Mouse (Mus musculus) brain, adult 10 weeks (tissue): ENCODE results near the gene Olfr427. TPM values are rescaled to one million over a fixed set of nuclear protein-coding genes. Genes with fewer than 3 reads are reported as not detected.

Source experiments
- polyA plus RNA-seq: library from polyadenylated mRNA; stranded (reverse); fragments of 350-450 nt; fragmentation: Illumina TruSeq; extraction: RNeasy Lipid Tissue Mini Kit (QIAGEN cat#74804); gene quantifications from one replicate; pipeline ENCODE4 v1.2.3, GENCODE M21; 2015; ENCODE audit warnings: low read depth, low replicate concordance

Olfr427 gene
- polyA plus RNA-seq: not detected

DNA sequence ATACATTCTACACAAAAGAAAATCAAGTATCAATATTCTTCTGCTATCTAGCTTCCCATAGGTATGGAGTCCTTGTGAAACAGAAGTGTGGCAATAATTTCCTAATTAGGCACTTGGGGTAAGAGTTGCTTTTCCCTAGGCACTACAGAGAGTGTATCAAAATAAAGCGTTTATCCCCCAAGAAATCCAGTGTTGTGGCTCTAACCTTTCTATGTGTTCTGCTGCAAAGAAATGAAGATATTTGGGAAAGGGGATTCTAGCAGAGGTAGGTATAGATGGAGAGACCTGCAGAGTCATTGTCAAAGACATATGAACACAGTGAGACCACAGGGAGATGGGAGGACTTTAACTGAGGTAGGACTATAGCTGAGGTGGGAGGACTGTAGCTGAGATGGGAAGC, at the start of gene Olfr427:
Gene Olfr427, plus strand, starts transcription at position 301 of the 400 bp plus-strand sequence.

DNA sequence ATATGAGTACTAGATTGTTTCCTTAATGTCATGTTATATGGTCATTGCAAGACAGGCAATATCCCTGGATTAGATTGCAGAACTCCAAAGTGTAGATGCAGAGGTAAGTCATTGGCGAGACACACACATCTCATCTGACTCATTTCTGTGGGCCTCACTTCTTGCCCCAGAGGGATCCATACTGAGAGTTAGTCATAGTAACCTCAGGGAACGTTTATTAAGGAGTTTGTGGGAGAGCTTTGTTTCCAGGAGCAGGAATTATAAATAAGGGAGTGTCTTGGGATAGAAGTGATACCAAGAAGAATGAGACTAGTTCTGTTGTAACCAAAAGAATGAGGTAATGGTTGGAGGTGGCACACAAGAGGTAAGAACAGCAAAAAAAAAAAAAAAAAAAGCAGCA, 47.8 kb upstream of the Olfr427 start, which contains the start of gene Olfr432:
Gene Olfr432, plus strand, starts transcription at position 313 of the 400 bp plus-strand sequence.

DNA sequence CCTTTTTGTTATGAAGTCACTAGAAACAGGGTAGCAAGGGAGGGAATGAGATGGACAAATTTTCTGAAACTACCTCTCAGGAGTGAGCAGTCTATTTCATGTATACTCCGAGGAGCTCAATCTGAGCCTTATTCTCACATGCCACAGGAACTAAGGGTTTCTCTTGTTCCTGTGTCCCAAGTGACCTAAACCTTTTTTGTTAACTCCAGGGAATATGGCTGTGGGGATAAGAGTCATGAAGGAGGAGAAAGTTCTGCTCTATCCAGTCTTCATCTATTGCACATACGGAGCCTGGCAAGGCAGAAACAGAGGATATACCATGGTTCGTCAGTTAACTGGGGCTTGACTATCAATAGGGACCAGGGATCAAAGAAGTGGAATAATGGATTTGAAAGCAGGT, 30.4 kb upstream of the Olfr427 start, which contains the start of gene Olfr430:
Gene Olfr430, plus strand, starts transcription at position 301 of the 400 bp plus-strand sequence.

DNA sequence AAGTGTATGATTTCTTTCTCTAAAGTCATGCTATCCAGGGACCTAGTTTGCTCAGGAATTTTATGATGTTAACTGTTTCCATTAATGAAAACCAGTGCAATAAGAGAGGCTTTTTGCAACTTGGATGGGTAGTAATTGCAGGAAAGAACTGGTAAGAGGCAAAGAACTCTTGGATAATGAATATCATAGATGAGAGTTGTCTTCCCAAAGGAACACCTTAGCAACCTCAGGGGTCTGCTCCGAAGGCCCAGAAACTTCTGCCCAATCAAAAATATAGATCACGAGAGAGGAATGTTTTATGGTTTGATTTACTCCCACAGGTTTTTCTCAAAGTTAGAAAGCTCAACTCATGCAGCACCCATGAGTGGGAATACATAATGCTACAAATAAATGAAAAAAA, 12.7 kb upstream of the Olfr427 start, which contains the start of gene Olfr429:
Gene Olfr429, plus strand, starts transcription at position 301 of the 400 bp plus-strand sequence.

DNA sequence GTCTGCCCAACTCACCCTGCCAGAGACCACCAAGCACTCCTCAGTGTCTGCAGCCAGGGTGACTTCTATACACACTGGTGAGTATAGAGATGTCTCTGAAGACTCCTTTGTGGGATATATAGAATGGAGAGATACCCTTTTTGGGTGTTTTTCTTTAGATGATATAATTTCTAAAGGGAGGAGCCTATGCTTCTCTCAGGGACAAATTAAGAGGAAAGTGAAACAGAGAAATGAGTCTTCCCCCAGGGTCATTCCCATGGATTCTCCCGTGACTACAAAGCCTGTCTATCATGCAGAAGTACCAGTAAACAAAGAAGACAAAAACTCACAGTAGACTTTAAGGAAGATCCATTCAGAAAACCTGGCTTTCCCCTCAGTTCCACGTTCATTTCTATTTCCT, 24.4 kb downstream of the Olfr427 start, which contains the start of gene Olfr231:
Gene Olfr231, minus strand, starts transcription at position 101 of the 400 bp plus-strand sequence.

DNA sequence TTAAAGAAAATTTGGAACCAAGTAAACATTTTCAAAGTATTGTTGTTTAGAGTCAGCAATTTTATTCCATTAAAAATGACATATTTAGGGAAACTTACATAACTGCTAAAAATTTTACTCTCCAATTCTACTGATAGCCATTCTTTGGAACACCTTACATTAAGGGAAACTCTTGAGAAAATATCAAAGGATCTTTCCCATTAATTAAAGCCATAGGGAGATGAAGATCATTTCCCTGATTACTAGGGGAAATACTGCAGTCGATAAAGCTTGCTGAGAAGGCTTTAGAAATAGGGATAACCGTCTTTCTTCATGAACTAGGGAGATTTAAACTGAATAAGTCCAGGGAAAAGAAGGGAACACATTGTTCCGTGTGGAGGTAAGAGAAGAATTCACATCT, 34.5 kb downstream of the Olfr427 start, which contains the start of gene Olfr424:
Gene Olfr424, plus strand, starts transcription at position 301 of the 400 bp plus-strand sequence.

Other genes with a start within 250 kb of the Olfr427 start
- not detected for gene Ifi211, start 183.8 kb upstream of the Olfr427 start, polyA plus RNA-seq
- 3.9 TPM for gene Mndal, start 154.4 kb upstream of the Olfr427 start, polyA plus RNA-seq
- 2.4 TPM for gene Ifi203, start 154.2 kb upstream of the Olfr427 start, polyA plus RNA-seq
- gene Ifi202b, start 114.1 kb upstream of the Olfr427 start, polyA plus RNA-seq: not detected
- not detected for gene Ifi205, start 65.1 kb upstream of the Olfr427 start, polyA plus RNA-seq
- not detected for gene Olfr433, start 56.2 kb upstream of the Olfr427 start, polyA plus RNA-seq
- not detected for gene Olfr432, start 47.7 kb upstream of the Olfr427 start, polyA plus RNA-seq
- gene Olfr430, start 30.3 kb upstream of the Olfr427 start, polyA plus RNA-seq: not detected
- gene Olfr429, start 12.6 kb upstream of the Olfr427 start, polyA plus RNA-seq: not detected
- not detected for gene Olfr231, start 24.3 kb downstream of the Olfr427 start, polyA plus RNA-seq
- not detected for gene Olfr424, start 34.6 kb downstream of the Olfr427 start, polyA plus RNA-seq
- gene Olfr420, start 58.7 kb downstream of the Olfr427 start, polyA plus RNA-seq: not detected
- not detected for gene Spta1, start 75.9 kb downstream of the Olfr427 start, polyA plus RNA-seq
- not detected for gene Olfr419, start 155.2 kb downstream of the Olfr427 start, polyA plus RNA-seq
- not detected for gene Mptx1, start 233.6 kb downstream of the Olfr427 start, polyA plus RNA-seq